Mouse (Mus musculus): ENCODE results near the gene Gfod2.

Gene Gfod2

DNA sequence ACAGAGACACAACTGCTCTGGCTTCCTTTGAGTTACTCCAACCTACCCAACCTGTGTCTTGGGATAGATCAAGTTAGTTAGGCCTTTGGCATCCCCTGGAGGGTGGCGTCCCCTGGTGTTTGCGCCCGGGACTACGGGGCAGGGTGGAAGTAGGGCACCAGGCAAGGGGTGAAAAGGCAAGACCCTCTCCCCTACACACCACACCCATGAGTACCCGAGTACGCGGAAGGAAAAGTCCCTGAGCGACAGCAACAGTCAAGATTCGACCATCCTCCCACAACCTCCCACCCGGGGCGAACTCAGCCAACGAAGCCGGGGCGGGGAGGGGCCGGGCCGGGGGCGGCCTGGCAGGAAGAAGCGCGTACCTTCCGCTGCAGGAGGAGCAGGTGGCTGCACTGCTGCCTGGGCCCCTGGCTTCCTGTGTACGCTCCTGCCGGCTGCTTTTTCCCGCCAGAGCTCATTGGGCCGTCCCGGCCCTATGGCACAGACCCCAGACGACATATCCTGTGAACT, 72.6 kb downstream of the Gfod2 start, which contains the start of gene Carmil2:
Gene Carmil2 (plus strand): TSS at position 479 of the 513 bp plus-strand sequence.
- DNase-seq (ENCODE audit: low read depth in 2 of 2, low spot score in 2 of 2) = peak; percentile 84 to 95

DNA sequence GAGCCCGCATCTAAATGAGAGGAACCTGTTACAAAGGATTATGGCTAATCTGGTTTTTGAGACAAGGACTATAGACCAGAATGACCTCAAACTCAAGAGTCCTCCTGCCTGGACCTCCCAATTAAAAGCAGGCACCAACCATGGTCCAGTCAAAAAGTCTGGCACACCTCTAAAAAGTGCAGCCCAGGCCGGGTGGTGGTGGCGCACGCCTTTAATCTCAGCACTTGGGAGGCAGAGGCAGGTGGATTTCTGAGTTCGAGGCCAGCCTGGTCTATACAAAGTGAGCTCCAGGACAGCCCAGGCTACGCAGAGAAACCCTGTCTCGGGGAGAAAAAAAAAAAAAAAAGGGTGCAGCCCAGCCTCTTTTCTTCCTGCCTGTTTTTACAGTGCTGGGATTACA, 73.1 kb downstream of the Gfod2 start:
- no peak for DNase-seq (ENCODE audit: low read depth in 2 of 2, low spot score in 2 of 2)

DNA sequence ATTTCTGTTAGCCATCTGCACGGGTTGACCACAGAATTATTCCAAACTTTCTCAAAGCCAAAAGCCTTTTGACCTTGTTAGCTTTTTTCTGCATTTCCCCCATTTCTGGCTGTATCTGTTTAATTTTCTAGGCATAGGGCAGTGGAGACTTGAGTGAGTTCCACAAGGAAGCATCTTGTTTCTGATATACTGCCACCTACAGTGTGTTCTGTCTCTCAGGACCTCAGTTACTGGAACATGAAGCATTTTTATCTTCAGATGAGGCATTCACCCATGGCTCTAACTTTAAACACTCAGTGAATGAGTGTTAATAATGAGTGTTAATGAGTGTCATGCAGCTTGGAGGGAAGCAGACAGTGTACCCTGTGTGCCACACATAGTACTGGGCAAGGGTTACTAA, 80.6 kb downstream of the Gfod2 start:
- no peak for DNase-seq (ENCODE audit: low read depth in 2 of 2, low spot score in 2 of 2)

All from CD8-positive naive resting alpha-beta T cell, adult 2 months (primary cell).